Mouse (Mus musculus): Measurements from ENCODE around the gene Ptpn23. TPM values are rescaled to one million over a fixed set of nuclear protein-coding genes. Genes with fewer than 3 reads are reported as not detected.
A peak's percentile ranks its signal among the peaks of the same experiment; 100 is the strongest.
"Not testable (repeated sequence)": the region's sequence is repeated elsewhere in the genome, so short reads cannot be mapped to it uniquely, and the experiment has no call there.

Gene Ptpn23
- polyA plus RNA-seq, 1 experiment from 2014 or later: 7.4 TPM

GRCm38 (mm10) chr9:110410908-110411887, 3.2 kb upstream of the Ptpn23 start:
- ATAC-seq: no peak
- WGBS (ENCODE audit: insufficient replicate concordance): 38% methylated on average over 6 of the region's 6 CpGs
- Histone ChIP-seq H3K9ac (no peak overlapping the region), H3K27ac (no peak overlapping the region), H3K9me3 (replicated peaks) (no peaks in the 10 kb centered on the region), H3K4me1 (peaks cover 17% of the 10 kb centered on the region), H3K4me2 (no peak overlapping the region), H3K27me3 (replicated peaks) (no peaks in the 10 kb centered on the region), H3K36me3 (no peaks in the 10 kb centered on the region), H3K4me3 (no peak overlapping the region)

GRCm38 (mm10) chr9:110407311-110408098, 508 bp downstream of the Ptpn23 start:
- WGBS (ENCODE audit: insufficient replicate concordance): 2% methylated on average over 41 of the region's 41 CpGs
- Histone ChIP-seq H3K27me3 (replicated peaks) (no peaks in the 10 kb centered on the region), H3K9me3 (replicated peaks) (no peaks in the 10 kb centered on the region), H3K9ac (peak overlapping the region; percentile 82), H3K36me3 (peaks cover 12% of the 10 kb centered on the region), H3K4me3 (peak overlapping the region; percentile 89), H3K27ac (peak overlapping the region; percentile 72; the same call in 1 of the 2 replicates), H3K4me2 (peak overlapping the region; percentile 95), H3K4me1 (peaks cover 19% of the 10 kb centered on the region)
- ATAC-seq: peak; percentile 62

- not testable (repeated sequence) for H3K9me3 ChIP-seq (replicated peaks); ATAC-seq; H3K4me3 ChIP-seq; H3K4me2 ChIP-seq; H3K27me3 ChIP-seq (replicated peaks); H3K27ac ChIP-seq; H3K9ac ChIP-seq
- H3K36me3 ChIP-seq: peaks cover 14% of the 10 kb centered on the region
- H3K4me1 ChIP-seq: peaks cover 14% of the 10 kb centered on the region
- 72% methylated on average over 4 of the region's 4 CpGs for WGBS (ENCODE audit: insufficient replicate concordance)
These were observed 4.8 kb downstream of the Ptpn23 start for GRCm38 (mm10) chr9:110403240-110403639.

- H3K4me2 ChIP-seq: no peak overlapping the region
- H3K27me3 ChIP-seq (replicated peaks): no peaks in the 10 kb centered on the region
- H3K27ac ChIP-seq: no peak overlapping the region
- peaks cover 14% of the 10 kb centered on the region for H3K4me1 ChIP-seq
- no peak for ATAC-seq
- no peak overlapping the region for H3K4me3 ChIP-seq
- no peak overlapping the region for H3K9ac ChIP-seq
- WGBS (ENCODE audit: insufficient replicate concordance): 87% methylated on average over 2 of the region's 2 CpGs
- peaks cover 18% of the 10 kb centered on the region for H3K36me3 ChIP-seq
- H3K9me3 ChIP-seq (replicated peaks): no peaks in the 10 kb centered on the region
These were observed 5.3 kb downstream of the Ptpn23 start for GRCm38 (mm10) chr9:110402731-110403130.

- no peak for ATAC-seq
- no peak overlapping the region for H3K9ac ChIP-seq
These were observed 7.4 kb downstream of the Ptpn23 start for GRCm38 (mm10) chr9:110400650-110401049.

GRCm38 (mm10) chr9:110393295-110393694, 14.7 kb downstream of the Ptpn23 start:
- H3K36me3 ChIP-seq: peaks cover 89% of the 10 kb centered on the region

More at GRCm38 (mm10) chr9:110400650-110401049, 7.4 kb downstream of the Ptpn23 start:
- Histone ChIP-seq H3K27ac (no peak overlapping the region), H3K9me3 (replicated peaks) (no peaks in the 10 kb centered on the region), H3K4me3 (no peak overlapping the region), H3K27me3 (replicated peaks) (no peaks in the 10 kb centered on the region), H3K36me3 (peaks cover 34% of the 10 kb centered on the region), H3K4me1 (no peaks in the 10 kb centered on the region), H3K4me2 (no peak overlapping the region)
- WGBS (ENCODE audit: insufficient replicate concordance): 72% methylated on average over 5 of the region's 5 CpGs

GRCm38 (mm10) chr9:110390843-110391242, 17.2 kb downstream of the Ptpn23 start:
- no peaks in the 10 kb centered on the region for H3K9me3 ChIP-seq (replicated peaks)
- ATAC-seq: peak; percentile 28; the same call in 1 of the 2 replicates
- 41% methylated on average over 3 of the region's 3 CpGs for WGBS (ENCODE audit: insufficient replicate concordance)
- peaks cover 95% of the 10 kb centered on the region for H3K36me3 ChIP-seq
- H3K4me2 ChIP-seq: no peak overlapping the region
- no peak overlapping the region for H3K27ac ChIP-seq
- no peak overlapping the region for H3K4me3 ChIP-seq
- H3K4me1 ChIP-seq: peaks cover 5% of the 10 kb centered on the region; the same call in 1 of the 2 replicates
- no peaks in the 10 kb centered on the region for H3K27me3 ChIP-seq (replicated peaks)
- H3K9ac ChIP-seq: no peak overlapping the region

More at GRCm38 (mm10) chr9:110393295-110393694, 14.7 kb downstream of the Ptpn23 start:
- Histone ChIP-seq H3K9ac (no peak overlapping the region), H3K27ac (no peak overlapping the region), H3K4me3 (no peak overlapping the region), H3K4me1 (peaks cover 5% of the 10 kb centered on the region; the same call in 1 of the 2 replicates), H3K9me3 (replicated peaks) (no peaks in the 10 kb centered on the region), H3K4me2 (no peak overlapping the region), H3K27me3 (replicated peaks) (no peaks in the 10 kb centered on the region)
- 79% methylated on average over 4 of the region's 4 CpGs for WGBS (ENCODE audit: insufficient replicate concordance)
- ATAC-seq: no peak

- peaks cover 100% of the 10 kb centered on the region for H3K36me3 ChIP-seq
- 76% methylated on average over 7 of the region's 7 CpGs for WGBS (ENCODE audit: insufficient replicate concordance)
These were observed 20.0 kb downstream of the Ptpn23 start for GRCm38 (mm10) chr9:110388011-110388410.

GRCm38 (mm10) chr9:110384369-110384929, 23.6 kb downstream of the Ptpn23 start:
- no peak overlapping the region for H3K4me2 ChIP-seq
- H3K9me3 ChIP-seq (replicated peaks): no peaks in the 10 kb centered on the region
- H3K27ac ChIP-seq: no peak overlapping the region
- H3K27me3 ChIP-seq (replicated peaks): no peaks in the 10 kb centered on the region
- 87% methylated on average over 7 of the region's 7 CpGs for WGBS (ENCODE audit: insufficient replicate concordance)
- peaks cover 98% of the 10 kb centered on the region for H3K36me3 ChIP-seq
- no peak for ATAC-seq
- H3K9ac ChIP-seq: no peak overlapping the region
- peaks cover 11% of the 10 kb centered on the region; the same call in 1 of the 2 replicates for H3K4me1 ChIP-seq
- H3K4me3 ChIP-seq: no peak overlapping the region

More at GRCm38 (mm10) chr9:110388011-110388410, 20.0 kb downstream of the Ptpn23 start:
- Histone ChIP-seq H3K9ac (no peak overlapping the region), H3K9me3 (replicated peaks) (no peaks in the 10 kb centered on the region), H3K4me2 (no peak overlapping the region), H3K27me3 (replicated peaks) (no peaks in the 10 kb centered on the region), H3K27ac (no peak overlapping the region), H3K4me3 (no peak overlapping the region), H3K4me1 (peaks cover 5% of the 10 kb centered on the region; the same call in 1 of the 2 replicates)
- no peak for ATAC-seq

- 83% methylated on average over 12 of the region's 12 CpGs for WGBS (ENCODE audit: insufficient replicate concordance)
These were observed 26.7 kb downstream of the Ptpn23 start for GRCm38 (mm10) chr9:110381292-110381691.

GRCm38 (mm10) chr9:110380662-110381061, 27.4 kb downstream of the Ptpn23 start:
- ATAC-seq: 0 out of 2 replicates have a peak, but pooled peaks have one; percentile 29

More at GRCm38 (mm10) chr9:110381292-110381691, 26.7 kb downstream of the Ptpn23 start:
- Histone ChIP-seq H3K27me3 (replicated peaks) (no peaks in the 10 kb centered on the region), H3K27ac (no peak overlapping the region), H3K36me3 (peaks cover 98% of the 10 kb centered on the region), H3K9ac (no peak overlapping the region), H3K9me3 (replicated peaks) (no peaks in the 10 kb centered on the region), H3K4me1 (peaks cover 11% of the 10 kb centered on the region; the same call in 1 of the 2 replicates), H3K4me3 (no peak overlapping the region), H3K4me2 (no peak overlapping the region)
- no peak for ATAC-seq

More at GRCm38 (mm10) chr9:110380662-110381061, 27.4 kb downstream of the Ptpn23 start:
- Histone ChIP-seq H3K36me3 (peaks cover 97% of the 10 kb centered on the region), H3K27me3 (replicated peaks) (no peaks in the 10 kb centered on the region), H3K4me3 (no peak overlapping the region), H3K9ac (no peak overlapping the region), H3K4me2 (peak overlapping the region; percentile 26; the same call in 1 of the 2 replicates), H3K4me1 (peaks cover 11% of the 10 kb centered on the region; the same call in 1 of the 2 replicates), H3K9me3 (replicated peaks) (no peaks in the 10 kb centered on the region), H3K27ac (no peak overlapping the region)
- WGBS (ENCODE audit: insufficient replicate concordance): 54% methylated on average over 21 of the region's 21 CpGs
